Mouse (Mus musculus) stomach, embryonic 14.5 days (tissue): ENCODE data around the gene Cflar. TPM values are rescaled to one million over a fixed set of nuclear protein-coding genes. Genes with fewer than 3 reads are reported as not detected.

ENCODE experiments used
- ATAC-seq: fragments of 200-750 bp; cut with Nextera tagmentation; 2 replicates; pipeline ENCODE4 v1.8.0; 2017; ENCODE audit warnings: low read depth, moderate TSS enrichment; ENCODE audit not compliant: insufficient number of reproducible peaks, insufficient read depth, low FRiP score
- H3K27ac ChIP-seq: fragments of 300-500 bp; sonication (generic); 2 replicates; pipeline ENCODE4 v1.5.1; 2014; ENCODE audit warnings: mild to moderate bottlenecking, low read length, moderate library complexity, mixed read lengths
- H3K27me3 ChIP-seq: fragments of 300-500 bp; sonication (generic); 2 replicates; pipeline ENCODE4 v1.6.1; 2014; ENCODE audit warnings: low read length, control low read depth, mixed read lengths; ENCODE audit not compliant: control insufficient read depth, insufficient read depth
- H3K36me3 ChIP-seq: fragments of 300-500 bp; sonication (generic); 2 replicates; pipeline ENCODE4 v1.6.1; 2014; ENCODE audit warnings: mild to moderate bottlenecking, control low read depth, low read length, moderate library complexity, mixed read lengths; ENCODE audit not compliant: control insufficient read depth, insufficient read depth
- H3K4me1 ChIP-seq: fragments of 300-500 bp; sonication (generic); 2 replicates; pipeline ENCODE4 v1.6.1; 2014; ENCODE audit warnings: low read length, control low read depth, mixed read lengths; ENCODE audit not compliant: control insufficient read depth, insufficient read depth
- H3K4me2 ChIP-seq: fragments of 300-500 bp; sonication (generic); replicated peaks from 2 replicates; pipeline ENCODE4 v1.6.1; 2014; ENCODE audit warnings: low read depth, low read length, control low read depth
- H3K4me3 ChIP-seq: fragments of 300-500 bp; sonication (generic); 2 replicates; pipeline ENCODE4 v1.5.1; 2014; ENCODE audit warnings: low read depth, low read length, control low read depth
- H3K9ac ChIP-seq: fragments of 300-500 bp; sonication (generic); replicated peaks from 2 replicates; pipeline ENCODE4 v1.6.1; 2014; ENCODE audit warnings: low read depth, mild to moderate bottlenecking, control low read depth, low read length, moderate library complexity, mixed read lengths
- H3K9me3 ChIP-seq: fragments of 300-500 bp; sonication (generic); 2 replicates; pipeline ENCODE4 v1.6.1; 2016; ENCODE audit warnings: low read depth, low read length, control low read depth; ENCODE audit not compliant: control insufficient read depth
- WGBS: fragments of 180-500 bp; shearing (Covaris S2); extraction: QIAGEN DNeasy Blood & Tissue Kit; methylation state at CpG from one replicate; pipeline ENCODE4 v1.1.7; 2014; 5-methylcytosine and 5-hydroxymethylcytosine counted together
- polyA plus RNA-seq: library from polyadenylated mRNA; unstranded; fragments of >200 nt; fragmentation: Nextera tagmentation; extraction: Ambion mirVana; gene quantifications from 2 replicates; pipeline ENCODE4 v1.2.1, GENCODE M21; 2014

Cflar gene
- polyA plus RNA-seq, 1 experiment from 2014 or later: 44.1 TPM

- no peaks in the 10 kb centered on the region for H3K9me3 ChIP-seq
- 65% methylated on average over 7 of the region's 7 CpGs for WGBS
- H3K4me2 ChIP-seq: no peak overlapping the region
- H3K36me3 ChIP-seq: peaks cover 25% of the 10 kb centered on the region
- H3K9ac ChIP-seq: no peak overlapping the region
- H3K4me3 ChIP-seq: no peak overlapping the region
- H3K27ac ChIP-seq: no peak overlapping the region
- no peaks in the 10 kb centered on the region for H3K4me1 ChIP-seq
- no peaks in the 10 kb centered on the region for H3K27me3 ChIP-seq
- no peak for ATAC-seq
These were observed 11.9 kb downstream of the Cflar start for GRCm38 (mm10) chr1:58723062-58723808.

- no peak for ATAC-seq
- Histone ChIP-seq H3K9ac (no peak overlapping the region), H3K4me3 (no peak overlapping the region), H3K27ac (no peak overlapping the region), H3K4me1 (no peaks in the 10 kb centered on the region), H3K27me3 (no peaks in the 10 kb centered on the region), H3K4me2 (no peak overlapping the region), H3K9me3 (no peaks in the 10 kb centered on the region), H3K36me3 (peaks cover 28% of the 10 kb centered on the region)
- WGBS: 52% methylated on average over 7 of the region's 7 CpGs
These were observed 12.6 kb downstream of the Cflar start for GRCm38 (mm10) chr1:58723809-58724405.

GRCm38 (mm10) chr1:58724533-58724932 lies 13.2 kb downstream of the Cflar start:
- Histone ChIP-seq H3K9me3 (no peaks in the 10 kb centered on the region), H3K27me3 (no peaks in the 10 kb centered on the region), H3K4me1 (no peaks in the 10 kb centered on the region), H3K4me3 (no peak overlapping the region), H3K4me2 (no peak overlapping the region), H3K9ac (no peak overlapping the region), H3K27ac (no peak overlapping the region), H3K36me3 (peaks cover 28% of the 10 kb centered on the region)
- no peak for ATAC-seq
- WGBS: 37% methylated on average over 9 of the region's 9 CpGs

GRCm38 (mm10) chr1:58725095-58725494 lies 13.8 kb downstream of the Cflar start:
- peaks cover 28% of the 10 kb centered on the region for H3K36me3 ChIP-seq
- ATAC-seq: no peak
- no peak overlapping the region for H3K27ac ChIP-seq
- no peak overlapping the region for H3K4me3 ChIP-seq
- H3K27me3 ChIP-seq: no peaks in the 10 kb centered on the region
- no peak overlapping the region for H3K4me2 ChIP-seq
- no peaks in the 10 kb centered on the region for H3K4me1 ChIP-seq
- H3K9me3 ChIP-seq: no peaks in the 10 kb centered on the region
- no peak overlapping the region for H3K9ac ChIP-seq

GRCm38 (mm10) chr1:58725767-58726166 lies 14.5 kb downstream of the Cflar start:
- no peak overlapping the region for H3K27ac ChIP-seq
- no peak overlapping the region for H3K9ac ChIP-seq
- ATAC-seq: no peak
- H3K9me3 ChIP-seq: no peaks in the 10 kb centered on the region
- no peak overlapping the region for H3K4me3 ChIP-seq
- WGBS: 84% methylated on average over 5 of the region's 5 CpGs
- H3K36me3 ChIP-seq: peaks cover 28% of the 10 kb centered on the region
- no peaks in the 10 kb centered on the region for H3K27me3 ChIP-seq
- no peak overlapping the region for H3K4me2 ChIP-seq
- H3K4me1 ChIP-seq: no peaks in the 10 kb centered on the region

GRCm38 (mm10) chr1:58727019-58727746 lies 15.9 kb downstream of the Cflar start:
- no peak overlapping the region for H3K9ac ChIP-seq
- no peak overlapping the region for H3K27ac ChIP-seq
- no peak overlapping the region for H3K4me2 ChIP-seq
- H3K27me3 ChIP-seq: no peaks in the 10 kb centered on the region
- peaks cover 39% of the 10 kb centered on the region for H3K36me3 ChIP-seq
- H3K9me3 ChIP-seq: no peaks in the 10 kb centered on the region
- H3K4me3 ChIP-seq: no peak overlapping the region
- WGBS: 83% methylated on average over 1 of the region's 1 CpGs
- no peak for ATAC-seq
- no peaks in the 10 kb centered on the region for H3K4me1 ChIP-seq

GRCm38 (mm10) chr1:58727747-58728589 lies 16.7 kb downstream of the Cflar start:
- H3K36me3 ChIP-seq: peaks cover 39% of the 10 kb centered on the region
- no peak for ATAC-seq
- no peak overlapping the region for H3K4me3 ChIP-seq
- WGBS: 92% methylated on average over 10 of the region's 10 CpGs
- H3K4me2 ChIP-seq: no peak overlapping the region
- H3K4me1 ChIP-seq: no peaks in the 10 kb centered on the region
- no peaks in the 10 kb centered on the region for H3K9me3 ChIP-seq
- H3K9ac ChIP-seq: no peak overlapping the region
- H3K27me3 ChIP-seq: no peaks in the 10 kb centered on the region
- no peak overlapping the region for H3K27ac ChIP-seq

GRCm38 (mm10) chr1:58728590-58728868 lies 17.2 kb downstream of the Cflar start:
- no peaks in the 10 kb centered on the region for H3K9me3 ChIP-seq
- no peak overlapping the region for H3K9ac ChIP-seq
- 90% methylated on average over 3 of the region's 3 CpGs for WGBS
- H3K4me3 ChIP-seq: no peak overlapping the region
- H3K27me3 ChIP-seq: no peaks in the 10 kb centered on the region
- H3K36me3 ChIP-seq: peaks cover 39% of the 10 kb centered on the region
- H3K4me1 ChIP-seq: no peaks in the 10 kb centered on the region
- H3K4me2 ChIP-seq: no peak overlapping the region
- no peak overlapping the region for H3K27ac ChIP-seq
- no peak for ATAC-seq
